Mouse (Mus musculus) erythroblast, embryonic 14.5 days (primary cell): ENCODE data around the gene Mocs1.

Experiments
- GATA1 ChIP-seq: IDR thresholded peaks from 2 replicates; pipeline ENCODE4 v1.6.1; 2012; ENCODE audit warnings: low read length, inconsistent platforms, mixed read lengths
- TAL1 ChIP-seq: IDR thresholded peaks from 3 replicates; pipeline ENCODE4 v1.6.1; 2012; ENCODE audit warnings: low read length, inconsistent platforms, mixed read lengths

DNA sequence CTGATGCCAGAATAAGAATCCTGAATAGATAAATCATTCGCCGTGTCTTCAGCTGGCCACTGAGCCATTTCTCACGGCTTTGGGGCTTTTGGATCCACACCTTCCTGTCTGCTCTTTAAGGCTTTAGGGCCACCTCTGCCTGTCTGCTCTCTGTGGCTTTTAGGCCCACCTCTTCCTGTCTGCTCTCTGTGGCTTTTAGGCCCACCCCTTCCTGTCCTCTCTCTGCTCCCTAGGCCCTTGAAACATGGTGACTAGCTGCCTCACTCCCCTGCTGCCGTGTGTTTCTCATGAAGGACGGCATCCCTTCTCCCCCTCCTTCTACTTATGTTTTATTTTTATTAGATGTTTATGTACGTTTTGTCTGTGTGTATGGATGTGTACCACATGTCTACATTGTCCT, 25.0 kb upstream of the Mocs1 start:
- TF ChIP-seq TAL1 (no peak), GATA1 (no peak)
